Mouse (Mus musculus): ENCODE measurements around the gene Stx2.
"Not testable (repeated sequence)": the region's sequence is repeated elsewhere in the genome, so short reads cannot be mapped to it uniquely, and the experiment has no call there.

Stx2 gene

DNA sequence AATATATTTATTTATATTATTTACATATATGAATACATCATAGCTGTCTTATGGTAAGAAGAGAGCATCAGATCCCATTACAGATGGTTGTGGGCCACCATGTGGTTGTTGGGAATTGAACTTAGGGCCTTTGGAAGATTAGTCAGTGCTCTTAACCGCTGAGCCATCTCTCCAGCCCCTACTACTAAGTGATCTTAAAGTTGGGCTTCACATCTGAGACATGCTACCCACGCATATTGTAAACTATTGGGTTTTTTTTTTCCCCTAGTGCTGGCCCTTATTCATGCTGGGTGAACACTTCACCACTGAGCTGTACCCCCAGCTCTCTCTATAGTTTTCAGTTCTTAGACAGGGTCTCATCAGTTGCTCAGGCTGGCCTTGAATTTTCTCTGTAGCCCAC lies 2.6 kb upstream of the Stx2 start:
- no peak for DNase-seq (ENCODE audit: extremely low read depth, low read depth)

DNA sequence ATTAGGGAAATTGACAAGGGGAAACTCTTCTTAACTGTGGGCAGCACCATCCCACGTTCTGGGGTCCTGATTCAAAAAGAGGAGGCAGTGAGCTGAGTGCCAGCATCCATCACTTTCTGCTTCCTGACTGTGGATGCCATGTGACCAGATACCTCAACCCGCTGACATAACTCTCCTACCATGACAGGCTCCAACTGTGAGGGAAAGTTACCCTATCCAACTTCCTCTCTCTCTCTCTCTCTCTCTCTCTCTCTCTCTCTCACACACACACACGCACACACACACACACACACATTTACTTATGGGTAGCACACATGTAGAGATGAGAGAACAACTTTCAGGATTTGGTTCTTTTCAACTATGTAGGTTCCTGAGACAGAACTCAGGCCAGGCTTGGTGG lies 1.2 kb upstream of the Stx2 start:
- DNase-seq (ENCODE audit: extremely low read depth, low read depth): no peak

DNA sequence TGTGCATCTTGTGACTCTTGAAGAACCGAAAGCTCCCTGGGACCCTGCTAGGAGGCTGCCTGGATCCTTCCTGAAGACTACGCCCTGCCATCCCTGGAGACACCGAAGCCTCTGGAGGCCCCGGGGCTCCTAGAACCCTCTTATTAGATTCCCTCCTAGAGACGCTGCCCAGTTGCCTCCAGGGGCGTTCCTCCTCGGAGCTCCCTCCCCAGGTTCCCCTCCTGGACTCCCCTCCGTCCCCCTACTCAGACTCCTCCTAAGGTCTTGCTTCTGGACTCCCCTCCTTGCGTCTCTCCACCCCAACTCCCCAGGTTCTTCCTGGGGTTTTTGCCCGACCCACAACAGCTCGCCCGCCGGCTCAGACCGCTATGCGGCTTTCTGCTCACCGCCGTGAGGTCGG lies 366 bp downstream of the Stx2 start:
- DNase-seq (ENCODE audit: extremely low read depth, low read depth): no peak

DNA sequence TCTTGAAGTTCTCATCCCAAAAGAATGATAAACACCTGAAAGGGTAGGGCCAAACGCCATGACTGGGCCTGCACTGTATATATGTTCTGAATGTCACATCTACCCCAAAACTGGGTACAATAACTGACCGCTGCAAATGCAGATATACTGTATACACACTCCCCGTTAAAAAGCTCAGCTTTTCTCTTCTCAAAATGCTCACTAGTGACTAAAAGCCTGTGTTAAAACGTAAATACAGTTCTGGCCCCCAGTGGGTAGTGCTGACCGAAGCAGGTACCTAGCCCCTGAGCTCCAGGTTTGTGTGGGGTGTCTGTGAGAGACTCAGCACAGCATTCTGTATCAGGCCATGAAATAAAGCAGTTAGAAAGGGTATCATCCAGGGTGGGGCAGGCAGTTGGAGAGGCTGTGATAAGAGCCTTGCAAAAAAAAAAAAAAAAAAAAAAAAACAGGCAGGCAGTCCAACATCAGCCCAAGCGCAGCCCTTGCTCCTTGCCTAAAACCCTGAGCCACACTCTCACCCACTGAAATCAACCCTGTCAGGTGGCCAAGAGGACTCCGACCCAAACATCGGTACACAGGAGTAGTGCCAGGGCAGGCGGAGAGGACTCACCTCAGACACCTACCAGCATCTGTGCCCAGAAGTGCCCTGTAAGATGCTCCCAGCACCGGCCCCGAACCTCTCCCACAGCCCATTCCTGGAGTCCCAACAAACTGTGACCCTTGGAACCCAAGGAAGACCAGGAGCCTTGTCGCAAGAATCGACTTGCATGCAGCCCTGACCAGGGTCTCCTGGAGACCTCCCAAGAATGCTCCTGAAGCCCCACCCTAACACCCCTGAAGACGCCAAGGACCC lies 1.0 kb downstream of the Stx2 start:
- DNase-seq (ENCODE audit: extremely low read depth, low read depth): peak; percentile 72

GRCm38 (mm10) chr5:129006031-129006788 lies 2.2 kb downstream of the Stx2 start:
- no peak for DNase-seq (ENCODE audit: extremely low read depth, low read depth)

DNA sequence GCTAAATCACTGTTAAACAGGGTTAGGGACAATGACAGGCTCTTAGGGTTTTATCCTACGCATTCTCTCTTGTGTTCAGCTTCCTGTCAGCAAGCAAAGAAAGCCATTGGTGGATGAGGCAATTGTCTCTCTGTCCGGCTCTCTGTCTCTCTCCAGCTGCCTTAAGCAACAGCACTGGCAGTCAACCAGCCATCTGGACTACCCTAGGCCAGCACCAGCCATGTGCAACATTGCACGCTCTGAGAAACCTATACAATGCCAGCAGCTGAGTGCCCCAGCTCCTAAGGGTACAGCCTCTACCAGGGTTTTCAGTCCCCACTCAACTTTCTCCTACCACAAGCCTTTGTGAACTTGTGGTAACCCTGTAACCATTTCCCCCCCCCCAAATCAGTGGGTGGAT lies 3.0 kb downstream of the Stx2 start:
- no peak for DNase-seq (ENCODE audit: extremely low read depth, low read depth)

GRCm38 (mm10) chr5:129002571-129003011 lies 5.8 kb downstream of the Stx2 start:
- DNase-seq (ENCODE audit: extremely low read depth, low read depth): no peak

GRCm38 (mm10) chr5:129000706-129001468 lies 7.5 kb downstream of the Stx2 start:
- no peak for DNase-seq (ENCODE audit: extremely low read depth, low read depth)

- no peak for DNase-seq (ENCODE audit: extremely low read depth, low read depth)
Measured at GRCm38 (mm10) chr5:128987141-128987954, 21.0 kb downstream of the Stx2 start.

- no peak for DNase-seq (ENCODE audit: extremely low read depth, low read depth)
Measured at GRCm38 (mm10) chr5:128985946-128986345, 22.4 kb downstream of the Stx2 start.

DNA sequence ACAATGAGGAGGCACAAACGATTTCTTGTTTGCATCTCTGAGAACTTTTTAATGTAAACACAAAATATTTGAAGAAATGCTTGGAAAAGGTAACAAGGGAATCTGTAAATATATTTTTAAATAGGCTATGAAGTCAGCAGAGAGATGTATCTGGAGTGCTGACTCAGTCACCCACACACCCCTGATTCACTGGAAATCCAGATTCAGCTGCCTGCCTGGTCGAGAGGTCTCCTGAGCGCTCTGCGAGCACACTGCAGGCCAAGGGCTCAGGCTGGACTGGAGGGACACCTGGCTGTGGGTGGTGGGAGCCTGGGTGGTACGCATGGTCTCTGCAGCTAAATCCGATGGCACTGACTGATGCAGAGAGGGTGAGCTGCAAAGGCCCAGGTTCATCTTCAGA lies 23.8 kb downstream of the Stx2 start:
- no peak for DNase-seq (ENCODE audit: extremely low read depth, low read depth)

- no peak for DNase-seq (ENCODE audit: extremely low read depth, low read depth)
Measured at GRCm38 (mm10) chr5:128981607-128982006, 26.8 kb downstream of the Stx2 start.

DNA sequence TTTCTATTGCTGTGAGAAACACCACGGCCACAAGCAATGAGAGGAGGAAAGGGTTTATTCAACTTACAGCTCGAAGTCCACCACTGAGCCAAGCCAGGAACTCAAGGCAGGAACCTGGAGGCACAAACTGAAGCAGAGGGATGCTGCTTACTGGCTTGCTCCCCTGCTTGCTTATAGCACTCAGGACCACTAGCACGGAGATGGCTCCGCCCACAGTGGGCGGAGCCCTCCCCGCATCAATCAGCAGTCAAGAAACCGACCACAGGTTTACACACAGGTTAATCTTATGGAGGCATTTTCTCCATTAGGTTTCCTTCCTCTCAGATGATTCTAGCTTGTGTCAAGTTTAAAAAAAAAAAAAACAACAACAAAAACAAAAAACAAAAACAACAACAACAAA lies 27.5 kb downstream of the Stx2 start:
- no peak for DNase-seq (ENCODE audit: extremely low read depth, low read depth)

- DNase-seq (ENCODE audit: extremely low read depth, low read depth): no peak
Measured at GRCm38 (mm10) chr5:128978957-128979356, 29.4 kb downstream of the Stx2 start.

- not testable (repeated sequence) for DNase-seq (ENCODE audit: extremely low read depth, low read depth)
Measured at GRCm38 (mm10) chr5:128977466-128977865, 30.9 kb downstream of the Stx2 start.

DNA sequence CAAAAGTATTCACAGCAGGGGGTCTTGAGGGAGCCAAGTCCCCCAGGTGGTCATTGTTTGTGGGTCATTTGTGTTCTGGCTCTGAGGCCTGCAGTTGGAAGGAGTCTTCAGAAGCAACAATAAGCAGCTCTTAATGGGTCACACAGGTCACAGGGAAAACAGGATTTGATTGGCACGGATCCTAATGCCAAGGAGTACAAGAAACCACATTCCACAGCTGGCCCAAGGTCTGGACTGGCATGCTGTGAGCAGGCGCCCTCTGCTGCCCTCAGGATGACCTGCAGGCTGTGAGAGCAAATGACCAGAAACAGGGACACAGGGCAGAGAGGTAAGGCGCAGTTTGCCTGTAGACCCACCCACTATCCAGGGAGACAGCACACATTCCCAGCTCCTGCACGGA lies 32.1 kb downstream of the Stx2 start:
- no peak for DNase-seq (ENCODE audit: extremely low read depth, low read depth)

DNA sequence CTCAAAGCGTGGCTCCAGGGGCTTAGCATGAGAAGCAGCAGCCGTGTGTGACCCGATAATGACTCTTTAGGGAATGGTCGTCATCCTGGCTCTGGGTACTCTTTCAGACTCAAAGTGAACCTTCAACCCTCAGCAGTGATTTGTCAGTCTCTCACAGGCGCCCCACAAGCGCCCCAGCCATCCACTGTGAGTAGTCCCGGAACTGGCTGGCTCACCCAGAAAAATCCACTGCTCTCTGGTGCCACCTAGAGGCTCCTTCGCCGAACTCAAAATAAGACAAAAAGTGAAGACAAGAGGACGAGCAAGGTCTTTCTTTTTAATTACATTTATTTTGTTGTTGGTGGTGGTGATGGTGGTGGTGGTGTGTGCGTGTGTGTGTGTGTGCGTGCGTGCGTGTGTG lies 37.1 kb downstream of the Stx2 start:
- DNase-seq (ENCODE audit: extremely low read depth, low read depth): peak; percentile 22

- DNase-seq (ENCODE audit: extremely low read depth, low read depth): no peak
Measured at GRCm38 (mm10) chr5:128970878-128971277, 37.5 kb downstream of the Stx2 start.

DNA sequence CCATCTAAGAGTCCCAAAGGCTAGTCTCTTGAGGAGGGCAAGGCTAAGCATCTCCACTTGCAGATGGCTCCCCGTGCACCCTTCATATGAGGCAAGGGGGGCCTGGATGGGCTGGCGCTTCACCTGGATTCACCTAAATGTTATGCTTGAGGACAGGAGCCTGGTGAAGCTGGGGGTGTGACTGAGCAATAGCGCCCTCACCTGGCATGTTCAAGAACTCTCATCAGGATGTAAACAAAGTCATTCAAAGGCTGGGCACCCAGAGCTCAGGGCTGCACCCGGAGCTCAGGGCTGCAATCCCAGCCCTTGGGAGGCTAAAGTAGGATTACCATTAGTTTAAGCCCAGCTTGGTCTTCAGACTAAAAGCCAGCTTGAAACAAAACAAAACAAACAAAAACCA lies 44.0 kb downstream of the Stx2 start:
- no peak for DNase-seq (ENCODE audit: extremely low read depth, low read depth)

DNA sequence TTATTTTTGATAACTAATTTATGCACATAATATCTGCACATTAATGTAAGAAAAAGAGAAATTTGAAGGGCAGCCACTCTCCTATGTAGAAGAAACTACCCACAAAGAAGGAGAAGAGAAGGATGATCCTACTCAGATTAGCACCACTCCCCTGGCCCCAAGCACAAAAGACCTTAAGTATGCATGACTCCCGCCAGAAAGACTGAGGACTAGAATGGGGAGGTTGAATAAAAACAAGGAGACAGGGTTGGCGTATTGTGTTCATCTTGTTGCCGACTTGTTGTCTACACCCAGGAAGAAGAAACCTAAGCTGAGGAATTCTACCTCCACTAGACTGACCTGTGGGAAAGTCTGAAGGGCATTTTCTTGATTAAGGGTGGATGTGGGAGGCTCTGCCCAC lies 49.5 kb downstream of the Stx2 start:
- no peak for DNase-seq (ENCODE audit: extremely low read depth, low read depth)

- DNase-seq (ENCODE audit: extremely low read depth, low read depth): not testable (repeated sequence)
Measured at GRCm38 (mm10) chr5:128954371-128954770, 54.0 kb downstream of the Stx2 start.

Measured in MEL-GATA-1-ER (cell line).